Mouse (Mus musculus) lung, embryonic 15.5 days (tissue): Measurements from ENCODE around the gene Pappa. TPM values are rescaled to one million over a fixed set of nuclear protein-coding genes. Genes with fewer than 3 reads are reported as not detected.
A peak's percentile ranks its signal among the peaks of the same experiment; 100 is the strongest.

Experiments
- ATAC-seq: fragments of 200-750 bp; cut with Nextera tagmentation; 2 replicates; pipeline ENCODE4 v1.8.0; 2017; ENCODE audit warnings: moderate number of reproducible peaks, borderline replicate concordance; ENCODE audit not compliant: low FRiP score, low TSS enrichment; ENCODE audit errors: extremely low read depth
- H3K27ac ChIP-seq: fragments of 300-500 bp; sonication (generic); 2 replicates; pipeline ENCODE4 v1.5.1; 2015; ENCODE audit warnings: moderate library complexity, mild to moderate bottlenecking, inconsistent platforms
- H3K27me3 ChIP-seq: fragments of 300-500 bp; sonication (generic); 2 replicates; pipeline ENCODE4 v1.6.1; 2015; ENCODE audit warnings: inconsistent platforms
- H3K36me3 ChIP-seq: fragments of 300-500 bp; sonication (generic); 2 replicates; pipeline ENCODE4 v1.6.1; 2015; ENCODE audit warnings: inconsistent platforms
- H3K4me1 ChIP-seq: fragments of 300-500 bp; sonication (generic); 2 replicates; pipeline ENCODE4 v1.6.1; 2015; ENCODE audit warnings: inconsistent platforms
- H3K4me2 ChIP-seq: fragments of 300-500 bp; sonication (generic); 2 replicates; pipeline ENCODE4 v1.6.1; 2015; ENCODE audit warnings: inconsistent platforms, mild to moderate bottlenecking, moderate library complexity
- H3K4me3 ChIP-seq: fragments of 300-500 bp; sonication (generic); 2 replicates; pipeline ENCODE4 v1.5.1; 2015; ENCODE audit warnings: mild to moderate bottlenecking, inconsistent platforms
- H3K9ac ChIP-seq: fragments of 300-500 bp; sonication (generic); 2 replicates; pipeline ENCODE4 v1.6.1; 2015; ENCODE audit warnings: inconsistent platforms
- H3K9me3 ChIP-seq: fragments of 300-500 bp; sonication (generic); 2 replicates; pipeline ENCODE4 v1.6.1; 2016; ENCODE audit warnings: inconsistent platforms
- WGBS: fragments of 180-500 bp; shearing (Covaris S2); methylation state at CpG from one replicate; pipeline ENCODE4 v1.1.7; 2015; 5-methylcytosine and 5-hydroxymethylcytosine counted together
- polyA plus RNA-seq: library from polyadenylated mRNA; unstranded; fragments of >200 nt; fragmentation: Nextera tagmentation; extraction: Ambion mirVana; gene quantifications from 2 replicates; pipeline ENCODE4 v1.2.1, GENCODE M21; 2015

Pappa gene
- polyA plus RNA-seq, 1 experiment from 2014 or later, result 1.4 TPM

DNA sequence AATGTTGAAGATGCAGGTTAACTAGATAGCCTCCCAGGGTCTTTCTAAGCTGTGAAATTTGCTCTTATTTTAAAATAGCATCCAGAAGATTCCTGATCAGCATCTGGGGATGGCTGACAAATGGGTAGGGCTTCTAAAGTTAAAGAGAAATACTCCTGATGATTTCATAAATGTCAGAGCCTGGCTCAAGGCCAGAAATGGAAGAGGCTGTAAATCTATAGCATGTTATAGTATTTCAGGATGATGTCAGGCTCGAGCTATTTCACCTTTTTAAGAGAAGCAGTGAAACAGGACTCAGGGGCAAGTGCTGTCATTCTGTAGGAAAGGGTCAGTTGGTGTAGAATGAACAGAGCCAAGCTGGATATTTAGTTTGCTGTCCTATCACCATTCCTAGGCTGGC lies 54.2 kb downstream of the Pappa start:
- Histone ChIP-seq H3K27me3 (no peaks in the 10 kb centered on the region), H3K4me1 (0 out of 2 replicates have a peak, but pooled peaks cover 3% of the 10 kb centered on the region), H3K4me2 (no peak overlapping the region), H3K36me3 (no peaks in the 10 kb centered on the region), H3K27ac (no peak overlapping the region), H3K9me3 (no peaks in the 10 kb centered on the region), H3K9ac (no peak overlapping the region), H3K4me3 (no peak overlapping the region)
- 23% methylated on average over 1 of the region's 1 CpGs for WGBS
- ATAC-seq, result no peak

DNA sequence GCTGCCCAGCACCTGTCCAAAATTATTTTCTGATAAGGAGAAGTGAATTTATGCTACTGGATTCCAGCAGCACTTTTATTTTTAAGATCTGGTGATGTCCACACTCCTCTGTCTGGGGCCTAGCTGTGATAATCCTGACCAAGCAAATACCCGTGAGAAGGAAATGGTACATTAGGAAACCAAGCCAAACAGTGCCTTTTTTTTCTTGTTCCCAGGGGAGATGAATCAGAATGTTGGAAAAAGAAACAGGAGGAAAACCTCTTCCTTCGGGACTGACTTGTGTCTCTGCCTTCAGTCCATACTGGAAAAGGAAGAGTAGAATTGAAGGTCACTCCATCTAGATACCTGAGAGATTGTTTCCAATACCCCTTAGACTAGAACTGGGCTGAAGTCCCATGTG lies 63.3 kb downstream of the Pappa start:
- H3K36me3 ChIP-seq, result no peaks in the 10 kb centered on the region
- ATAC-seq, result no peak
- H3K4me1 ChIP-seq, result 0 out of 2 replicates have a peak, but pooled peaks cover 7% of the 10 kb centered on the region
- H3K4me3 ChIP-seq, result no peak overlapping the region
- no peaks in the 10 kb centered on the region for H3K9me3 ChIP-seq
- no peak overlapping the region for H3K27ac ChIP-seq
- no peaks in the 10 kb centered on the region for H3K27me3 ChIP-seq
- no peak overlapping the region for H3K9ac ChIP-seq
- no peak overlapping the region for H3K4me2 ChIP-seq
- 47% methylated on average over 2 of the region's 2 CpGs for WGBS

DNA sequence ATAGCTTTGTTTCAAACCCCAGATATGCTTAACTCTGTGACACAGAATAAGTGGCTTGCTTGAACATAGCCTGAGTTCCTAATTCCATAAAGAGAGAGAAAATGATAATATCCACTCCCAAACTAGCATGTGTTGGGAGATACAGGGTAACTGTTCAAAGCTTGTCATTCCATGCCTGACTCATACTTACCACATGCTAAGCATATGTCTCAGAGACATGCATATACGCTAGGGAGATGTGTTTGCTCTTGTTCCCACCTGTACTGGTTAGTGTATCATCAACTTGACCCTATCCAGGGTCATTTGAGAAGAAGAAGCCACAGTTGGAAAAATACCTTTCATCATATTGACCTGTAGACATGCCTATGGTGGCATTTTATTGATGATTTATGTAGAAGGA lies 63.7 kb downstream of the Pappa start:
- no peaks in the 10 kb centered on the region for H3K27me3 ChIP-seq
- H3K4me3 ChIP-seq, result no peak overlapping the region
- H3K9ac ChIP-seq, result no peak overlapping the region
- no peaks in the 10 kb centered on the region for H3K9me3 ChIP-seq
- no peak for ATAC-seq
- WGBS, result 90% methylated on average over 1 of the region's 1 CpGs
- no peaks in the 10 kb centered on the region for H3K36me3 ChIP-seq
- H3K4me2 ChIP-seq, result no peak overlapping the region
- H3K27ac ChIP-seq, result no peak overlapping the region
- H3K4me1 ChIP-seq, result 0 out of 2 replicates have a peak, but pooled peaks cover 6% of the 10 kb centered on the region

DNA sequence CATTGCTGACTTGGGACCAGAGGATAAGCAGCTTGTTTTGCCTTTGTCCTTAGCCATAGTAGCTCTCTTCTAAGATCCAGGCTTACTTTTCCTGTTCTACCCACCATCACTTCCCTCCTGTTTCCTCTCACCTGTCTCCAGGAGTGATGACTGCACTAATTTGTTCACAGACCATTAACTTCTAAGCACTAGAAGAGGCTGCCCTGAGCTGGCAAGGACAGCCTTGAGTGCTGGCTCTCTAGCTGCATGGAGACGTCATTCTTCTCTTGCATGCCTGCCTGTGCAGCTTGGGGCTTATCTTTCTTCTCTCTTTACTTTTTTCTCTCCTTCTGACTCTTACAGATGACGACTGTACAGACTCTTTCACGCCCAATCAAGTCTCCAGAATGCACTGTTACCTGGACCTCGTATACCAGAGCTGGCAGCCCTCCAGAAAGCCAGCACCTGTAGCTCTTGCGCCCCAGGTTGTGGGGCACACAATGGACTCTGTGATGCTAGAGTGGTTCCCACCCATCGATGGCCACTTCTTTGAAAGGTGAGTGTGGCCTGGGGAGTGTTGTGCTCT lies 65.0 kb downstream of the Pappa start:
- ATAC-seq, result peak; percentile 70
- 67% methylated on average over 6 of the region's 6 CpGs for WGBS

DNA sequence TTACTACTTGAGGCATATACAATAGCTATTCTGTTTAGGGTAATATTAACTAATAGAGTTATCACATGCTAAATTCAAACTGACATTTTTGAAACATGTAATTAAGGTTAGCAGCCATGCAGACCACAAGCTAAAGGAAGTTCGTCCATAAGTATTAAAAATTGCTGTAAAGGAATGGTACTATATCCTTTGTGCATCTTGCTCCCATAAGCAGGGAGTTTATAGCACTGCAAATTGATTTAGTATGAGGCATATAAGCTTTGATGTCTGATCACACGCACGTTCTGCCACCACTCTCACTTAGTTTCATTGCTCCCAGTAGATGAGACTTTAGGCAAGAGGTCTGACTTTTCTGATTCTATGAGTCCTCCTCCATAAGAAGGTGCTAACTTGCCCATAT lies 68.8 kb downstream of the Pappa start:
- Histone ChIP-seq H3K9ac (no peak overlapping the region), H3K27me3 (no peaks in the 10 kb centered on the region), H3K4me1 (0 out of 2 replicates have a peak, but pooled peaks cover 3% of the 10 kb centered on the region), H3K36me3 (no peaks in the 10 kb centered on the region), H3K4me2 (no peak overlapping the region), H3K9me3 (no peaks in the 10 kb centered on the region), H3K4me3 (no peak overlapping the region), H3K27ac (no peak overlapping the region)
- ATAC-seq, result no peak
- 73% methylated on average over 3 of the region's 3 CpGs for WGBS

More for the DNA sequence above, 65.0 kb downstream of the Pappa start:
- Histone ChIP-seq H3K4me2 (no peak overlapping the region), H3K27ac (no peak overlapping the region; the same call in 1 of the 2 replicates), H3K4me1 (0 out of 2 replicates have a peak, but pooled peaks cover 6% of the 10 kb centered on the region), H3K27me3 (no peaks in the 10 kb centered on the region), H3K4me3 (no peak overlapping the region), H3K9ac (no peak overlapping the region), H3K36me3 (no peaks in the 10 kb centered on the region), H3K9me3 (no peaks in the 10 kb centered on the region)

DNA sequence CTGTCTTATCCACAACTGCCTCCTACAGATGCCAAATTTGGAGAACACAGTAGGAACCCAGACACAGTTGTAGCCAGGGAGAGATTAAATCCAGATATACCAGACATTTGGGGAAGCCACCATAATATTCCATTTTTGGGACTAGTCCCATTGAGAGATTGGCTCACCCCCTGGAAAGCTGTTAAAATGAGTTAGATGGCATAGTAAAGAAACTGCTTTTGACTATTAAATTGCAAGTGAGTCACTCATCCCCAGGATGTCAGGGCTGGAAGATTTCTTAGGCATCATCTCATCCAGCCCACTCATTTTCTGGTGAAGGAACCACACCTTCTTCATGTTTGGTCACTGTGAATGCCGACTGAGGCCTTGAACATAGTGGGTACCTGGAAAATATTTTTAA lies 72.0 kb downstream of the Pappa start:
- no peak for ATAC-seq

DNA sequence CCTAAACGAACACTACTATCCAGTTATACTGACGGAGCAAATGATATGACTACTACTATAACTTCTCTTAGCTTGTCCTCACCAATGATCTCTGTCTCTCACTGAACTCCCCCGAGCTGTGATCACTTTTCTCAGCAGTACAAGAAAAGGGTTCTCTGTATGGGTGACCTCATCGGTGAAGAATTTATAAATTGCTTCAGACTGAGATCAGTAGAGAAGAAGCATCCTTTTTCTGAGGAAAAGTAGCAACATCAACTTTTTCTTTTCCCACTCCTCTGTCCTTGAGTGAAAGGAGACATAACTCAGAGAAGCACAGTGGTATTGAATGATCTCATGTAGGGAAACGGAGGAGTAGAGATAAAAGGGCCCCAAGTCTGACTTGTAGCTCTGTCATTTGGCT lies 79.7 kb downstream of the Pappa start:
- Histone ChIP-seq H3K4me2 (no peak overlapping the region), H3K9ac (no peak overlapping the region), H3K4me3 (no peak overlapping the region), H3K27ac (no peak overlapping the region), H3K27me3 (no peaks in the 10 kb centered on the region), H3K9me3 (no peaks in the 10 kb centered on the region), H3K36me3 (no peaks in the 10 kb centered on the region), H3K4me1 (0 out of 2 replicates have a peak, but pooled peaks cover 2% of the 10 kb centered on the region)
- no peak for ATAC-seq
- 75% methylated on average over 5 of the region's 5 CpGs for WGBS

More for the DNA sequence above, 72.0 kb downstream of the Pappa start:
- no peaks in the 10 kb centered on the region for H3K9me3 ChIP-seq
- H3K27ac ChIP-seq, result no peak overlapping the region
- no peak overlapping the region for H3K4me3 ChIP-seq
- H3K4me2 ChIP-seq, result no peak overlapping the region
- no peaks in the 10 kb centered on the region for H3K4me1 ChIP-seq
- H3K9ac ChIP-seq, result no peak overlapping the region
- H3K27me3 ChIP-seq, result no peaks in the 10 kb centered on the region
- no peaks in the 10 kb centered on the region for H3K36me3 ChIP-seq
- 92% methylated on average over 1 of the region's 1 CpGs for WGBS

DNA sequence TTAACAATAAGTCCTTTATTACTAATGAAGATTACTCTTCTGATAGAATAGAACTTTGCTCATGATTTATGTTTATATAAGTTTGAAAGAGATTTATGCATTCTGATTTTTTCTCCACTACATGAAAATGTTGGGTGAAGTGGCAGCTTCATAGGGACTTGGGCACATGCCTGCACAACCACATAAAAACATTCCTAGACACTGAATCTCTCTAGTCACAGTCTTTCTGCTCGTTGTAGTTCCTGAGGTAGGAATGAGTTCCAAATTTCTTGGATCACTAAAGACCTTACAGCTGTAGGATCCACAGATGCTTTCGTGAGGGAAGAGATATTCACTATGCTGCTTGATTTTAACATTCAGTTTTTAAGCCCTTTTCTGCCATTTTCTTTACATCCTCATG lies 81.5 kb downstream of the Pappa start:
- Histone ChIP-seq H3K4me1 (peaks cover 17% of the 10 kb centered on the region), H3K36me3 (no peaks in the 10 kb centered on the region), H3K4me3 (no peak overlapping the region), H3K9me3 (no peaks in the 10 kb centered on the region), H3K27me3 (no peaks in the 10 kb centered on the region), H3K4me2 (no peak overlapping the region), H3K9ac (no peak overlapping the region), H3K27ac (no peak overlapping the region)
- WGBS, result 76% methylated on average over 2 of the region's 2 CpGs
- no peak for ATAC-seq

DNA sequence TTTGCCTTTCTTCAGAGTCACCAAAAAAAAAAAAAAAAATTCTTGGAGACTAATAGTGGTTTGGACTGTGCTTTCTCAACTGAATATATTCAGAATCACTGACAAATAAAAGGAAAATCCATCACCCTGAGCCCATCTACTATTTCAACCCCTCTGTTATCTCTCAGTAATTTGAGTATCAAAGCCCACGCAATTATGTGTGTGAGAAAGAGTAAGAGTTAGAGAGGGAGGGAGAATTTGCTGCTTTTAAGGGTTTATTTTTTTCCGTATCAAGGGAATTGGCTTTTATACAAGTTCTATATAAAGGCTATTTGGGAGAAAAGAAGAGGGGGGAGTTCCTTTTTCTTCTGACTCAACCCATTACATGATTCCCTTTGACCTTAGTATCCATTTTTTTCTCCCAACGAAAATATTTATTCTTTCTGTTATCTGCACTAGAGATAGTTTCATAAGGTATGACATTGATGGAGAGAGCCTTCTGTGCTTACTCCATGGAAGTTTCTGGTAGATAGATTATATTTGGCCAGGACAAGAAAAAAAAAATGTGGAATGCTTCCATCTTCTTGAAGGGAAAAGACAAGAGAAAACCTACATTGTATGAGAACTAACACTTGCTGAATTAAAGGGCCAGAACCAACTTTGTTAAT lies 85.5 kb downstream of the Pappa start:
- no peaks in the 10 kb centered on the region for H3K27me3 ChIP-seq
- H3K9me3 ChIP-seq, result no peaks in the 10 kb centered on the region
- no peak overlapping the region for H3K27ac ChIP-seq
- WGBS, result 23% methylated on average over 3 of the region's 3 CpGs
- peak; percentile 70; the same call in 1 of the 2 replicates for ATAC-seq
- no peak overlapping the region for H3K9ac ChIP-seq
- H3K36me3 ChIP-seq, result no peaks in the 10 kb centered on the region
- H3K4me3 ChIP-seq, result no peak overlapping the region
- H3K4me1 ChIP-seq, result peaks cover 17% of the 10 kb centered on the region
- no peak overlapping the region for H3K4me2 ChIP-seq

DNA sequence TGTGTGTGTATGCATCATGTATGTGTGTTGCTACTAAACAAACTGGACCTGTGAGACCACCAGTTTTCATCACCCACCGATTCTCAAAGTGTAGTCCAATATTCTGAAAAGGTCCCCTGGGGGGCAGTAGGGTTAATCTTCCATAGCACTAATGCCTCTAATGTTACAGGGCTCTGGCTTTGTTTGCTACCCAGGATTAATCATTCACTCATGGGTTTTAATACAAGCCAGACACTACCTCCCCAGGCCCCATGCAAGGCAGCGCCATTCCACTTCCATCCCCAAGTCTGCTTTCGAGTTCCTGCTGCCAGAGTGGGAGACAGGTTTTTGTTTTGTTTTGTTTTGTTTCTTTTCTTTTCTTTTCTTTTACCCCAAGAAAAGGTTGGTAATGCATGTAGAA lies 92.7 kb downstream of the Pappa start:
- Histone ChIP-seq H3K4me3 (no peak overlapping the region), H3K27me3 (no peaks in the 10 kb centered on the region), H3K9ac (no peak overlapping the region), H3K27ac (no peak overlapping the region), H3K36me3 (no peaks in the 10 kb centered on the region), H3K4me1 (peaks cover 15% of the 10 kb centered on the region), H3K9me3 (no peaks in the 10 kb centered on the region), H3K4me2 (no peak overlapping the region)
- ATAC-seq, result no peak
- WGBS, result 52% methylated on average over 3 of the region's 3 CpGs

DNA sequence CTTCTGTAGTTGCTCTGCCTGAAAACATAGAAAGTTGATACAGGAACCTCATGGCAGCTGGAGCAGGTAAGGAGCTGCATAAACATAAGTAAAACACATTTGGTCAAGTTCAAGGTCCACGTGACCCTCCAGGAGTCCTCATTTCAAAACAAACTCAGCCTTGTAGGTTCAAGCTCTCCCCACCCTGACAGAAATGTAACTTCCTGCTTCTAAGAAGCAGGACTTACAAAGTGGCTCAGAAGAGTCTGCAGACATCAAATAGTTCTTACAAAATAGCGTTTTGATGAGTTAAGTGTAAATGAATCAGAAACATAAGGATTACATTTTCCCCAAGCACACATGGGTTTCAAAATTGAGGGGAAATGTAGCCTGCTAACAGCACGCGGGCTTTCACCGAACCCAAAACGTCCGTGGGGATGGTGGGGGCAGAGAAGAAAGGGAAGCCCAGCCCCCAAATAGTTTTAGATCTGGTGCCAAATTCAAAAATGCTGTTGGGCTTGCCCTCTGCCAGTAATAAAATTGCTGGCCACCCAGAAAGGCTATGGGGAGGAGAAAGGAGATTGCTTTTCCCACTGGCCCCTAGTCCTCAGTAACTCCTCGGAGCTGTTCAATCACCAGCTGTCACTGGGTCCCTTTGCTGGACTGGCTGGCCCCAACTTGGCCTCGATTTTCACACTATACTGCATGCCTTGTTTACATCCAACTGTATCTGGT lies 93.8 kb downstream of the Pappa start:
- Histone ChIP-seq H3K4me3 (no peak overlapping the region), H3K27me3 (no peaks in the 10 kb centered on the region), H3K9me3 (no peaks in the 10 kb centered on the region), H3K27ac (peak overlapping the region; percentile 57), H3K36me3 (no peaks in the 10 kb centered on the region), H3K9ac (no peak overlapping the region), H3K4me1 (peaks cover 15% of the 10 kb centered on the region), H3K4me2 (peak overlapping the region; percentile 36)
- ATAC-seq, result peak; percentile 95
- 18% methylated on average over 9 of the region's 9 CpGs for WGBS

DNA sequence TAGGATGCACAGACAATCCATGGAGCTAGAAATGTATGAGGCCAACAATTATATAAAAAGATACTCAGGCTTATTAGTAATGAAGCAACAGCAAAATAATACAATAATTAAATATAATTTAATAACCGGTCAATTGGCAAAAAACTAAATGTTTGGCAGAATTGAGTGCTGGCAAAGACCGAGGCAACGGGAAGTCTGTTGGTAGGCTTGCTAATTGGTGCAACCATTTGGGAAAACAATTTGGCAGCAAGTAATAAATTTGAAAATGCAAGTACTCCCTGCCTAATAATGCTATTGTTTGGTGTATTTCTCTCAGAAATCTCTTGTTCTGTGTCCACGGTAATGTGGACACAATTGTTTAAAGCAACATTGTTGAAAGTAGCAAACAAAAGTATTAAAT lies 99.9 kb downstream of the Pappa start:
- Histone ChIP-seq H3K27me3 (no peaks in the 10 kb centered on the region), H3K27ac (no peak overlapping the region), H3K36me3 (no peaks in the 10 kb centered on the region), H3K4me2 (no peak overlapping the region), H3K9me3 (no peaks in the 10 kb centered on the region), H3K9ac (no peak overlapping the region), H3K4me1 (no peaks in the 10 kb centered on the region), H3K4me3 (no peak overlapping the region)
- WGBS, result 87% methylated on average over 4 of the region's 4 CpGs
- ATAC-seq, result no peak
